Mouse (Mus musculus) intestine, postnatal 0 days (tissue): ENCODE measurements at regions not wholly inside any gene's neighbourhood (a gene's known extent, or its start where the extent isn't known, plus 50 kb on each side); places are given as distances from the start of the nearest gene placed in this dataset.

Experiments
- ATAC-seq: fragments of 200-750 bp; cut with Nextera tagmentation; 2 replicates; pipeline ENCODE4 v1.8.0; 2017; ENCODE audit warnings: mild to moderate bottlenecking, moderate TSS enrichment, moderate library complexity
- H3K27ac ChIP-seq: fragments of 300-500 bp; sonication (generic); 2 replicates; pipeline ENCODE4 v1.5.1; 2014; ENCODE audit warnings: mild to moderate bottlenecking, low read depth, low read length, moderate library complexity
- H3K27me3 ChIP-seq: fragments of 300-500 bp; sonication (generic); replicated peaks from 2 replicates; pipeline ENCODE4 v1.6.1; 2014; ENCODE audit warnings: low read length, mixed read lengths; ENCODE audit not compliant: control insufficient read depth, insufficient read depth
- H3K36me3 ChIP-seq: fragments of 300-500 bp; sonication (generic); 2 replicates; pipeline ENCODE4 v1.6.1; 2014; ENCODE audit warnings: mild to moderate bottlenecking, moderate library complexity; ENCODE audit not compliant: control insufficient read depth, insufficient read depth
- H3K4me1 ChIP-seq: fragments of 300-500 bp; sonication (generic); replicated peaks from 2 replicates; pipeline ENCODE4 v1.6.1; 2014; ENCODE audit warnings: antibody characterized with exemption, low read length, mixed read lengths; ENCODE audit not compliant: control insufficient read depth, insufficient read depth
- H3K4me2 ChIP-seq: fragments of 300-500 bp; sonication (generic); replicated peaks from 2 replicates; pipeline ENCODE4 v1.6.1; 2014; ENCODE audit warnings: low read depth, mild to moderate bottlenecking, moderate library complexity
- H3K4me3 ChIP-seq: fragments of 300-500 bp; sonication (generic); 2 replicates; pipeline ENCODE4 v1.5.1; 2014; ENCODE audit warnings: low read depth, low read length
- H3K9ac ChIP-seq: fragments of 300-500 bp; sonication (generic); 2 replicates; pipeline ENCODE4 v1.6.1; 2014; ENCODE audit warnings: mild to moderate bottlenecking, low read depth, low read length
- H3K9me3 ChIP-seq: fragments of 300-500 bp; sonication (generic); 2 replicates; pipeline ENCODE4 v1.6.1; 2016; ENCODE audit warnings: mixed run types; ENCODE audit not compliant: control insufficient read depth
- CTCF ChIP-seq: sonication (generic); IDR thresholded peaks from 2 replicates; pipeline ENCODE4 v1.5.1; 2016; ENCODE audit warnings: low read depth, mild to moderate bottlenecking, control low read depth, antibody characterized with exemption, moderate library complexity
- WGBS: fragments of 180-500 bp; shearing (Covaris S2); extraction: QIAGEN DNeasy Blood & Tissue Kit; methylation state at CpG from one replicate; pipeline ENCODE4 v1.1.7; 2014; 5-methylcytosine and 5-hydroxymethylcytosine counted together

DNA sequence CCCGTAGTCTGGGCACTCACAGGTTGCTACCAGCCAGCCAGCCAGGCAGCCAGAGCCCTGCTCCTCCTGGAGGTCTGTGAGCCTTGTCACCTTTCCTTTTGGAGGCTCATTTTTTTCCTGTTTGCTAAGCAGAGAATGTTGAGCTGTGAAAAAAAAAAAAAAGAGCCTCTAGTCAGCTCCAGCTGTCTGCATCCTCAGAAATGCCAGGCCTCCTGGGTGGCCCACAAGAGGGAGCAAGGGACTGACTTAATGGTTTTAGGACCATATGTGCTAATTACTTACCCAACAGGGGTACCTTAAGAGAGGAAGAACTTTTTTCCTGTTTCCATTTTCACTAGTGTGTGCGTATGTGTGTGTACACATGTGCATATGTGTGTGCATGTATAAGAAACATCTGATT is 94.8 kb upstream of the Spata13 start:
- Histone ChIP-seq H3K9me3 (no peaks in the 10 kb centered on the region), H3K36me3 (no peaks in the 10 kb centered on the region), H3K27ac (no peak overlapping the region), H3K4me2 (no peak overlapping the region), H3K4me1 (no peaks in the 10 kb centered on the region), H3K27me3 (no peaks in the 10 kb centered on the region), H3K9ac (no peak overlapping the region), H3K4me3 (no peak overlapping the region)
- 82% methylated on average over 2 of the region's 2 CpGs for WGBS
- no peak for ATAC-seq
- TF ChIP-seq CTCF: peak; percentile 53

- Histone ChIP-seq H3K36me3 (no peaks in the 10 kb centered on the region), H3K4me1 (no peaks in the 10 kb centered on the region), H3K4me3 (no peak overlapping the region), H3K9me3 (no peaks in the 10 kb centered on the region), H3K4me2 (no peak overlapping the region), H3K27ac (no peak overlapping the region), H3K9ac (no peak overlapping the region), H3K27me3 (no peaks in the 10 kb centered on the region)
- ATAC-seq: no peak
- no peak for TF ChIP-seq CTCF
- 72% methylated on average over 4 of the region's 4 CpGs for WGBS
Observed at GRCm38 (mm10) chr14:60540111-60540510, 93.7 kb upstream of the Spata13 start.

DNA sequence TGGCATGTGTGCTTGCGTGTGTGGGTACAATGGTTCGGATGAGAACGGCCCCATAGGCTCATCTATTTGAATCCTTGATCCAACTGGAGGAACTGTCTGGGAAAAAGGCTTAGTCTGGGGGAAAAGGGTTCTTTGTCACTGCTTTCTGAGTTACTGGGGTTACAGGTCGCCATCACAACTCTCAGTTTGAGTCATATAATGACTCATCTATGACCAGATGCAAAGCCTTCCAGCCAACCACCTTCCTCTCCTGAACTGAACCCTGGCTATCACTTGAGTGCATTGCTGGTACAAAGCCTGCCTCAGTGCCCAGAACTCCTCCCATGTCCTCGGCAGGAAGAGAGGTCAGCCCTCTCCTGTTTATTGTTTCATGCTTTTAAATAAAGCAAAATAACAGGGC is 92.2 kb upstream of the Spata13 start:
- WGBS: 76% methylated on average over 5 of the region's 5 CpGs
- Histone ChIP-seq H3K27ac (no peak overlapping the region), H3K36me3 (no peaks in the 10 kb centered on the region), H3K4me2 (no peak overlapping the region), H3K4me1 (no peaks in the 10 kb centered on the region), H3K9me3 (no peaks in the 10 kb centered on the region), H3K4me3 (no peak overlapping the region), H3K9ac (no peak overlapping the region), H3K27me3 (no peaks in the 10 kb centered on the region)
- no peak for TF ChIP-seq CTCF
- ATAC-seq: no peak

- Histone ChIP-seq H3K4me3 (no peak overlapping the region), H3K36me3 (no peaks in the 10 kb centered on the region), H3K9me3 (no peaks in the 10 kb centered on the region), H3K27me3 (no peaks in the 10 kb centered on the region), H3K4me1 (no peaks in the 10 kb centered on the region), H3K27ac (no peak overlapping the region), H3K9ac (no peak overlapping the region), H3K4me2 (no peak overlapping the region)
- no peak for ATAC-seq
- TF ChIP-seq CTCF: no peak
Observed at GRCm38 (mm10) chr14:60544767-60545166, 89.0 kb upstream of the Spata13 start.

- H3K36me3 ChIP-seq: no peaks in the 10 kb centered on the region
- H3K9ac ChIP-seq: no peak overlapping the region
- ATAC-seq: no peak
- no peak overlapping the region for H3K4me2 ChIP-seq
- 19% methylated on average over 6 of the region's 6 CpGs for WGBS
- H3K4me1 ChIP-seq: no peaks in the 10 kb centered on the region
- H3K27ac ChIP-seq: no peak overlapping the region
- H3K4me3 ChIP-seq: no peak overlapping the region
- no peak for TF ChIP-seq CTCF
- H3K27me3 ChIP-seq: no peaks in the 10 kb centered on the region
- no peaks in the 10 kb centered on the region for H3K9me3 ChIP-seq
Observed at GRCm38 (mm10) chr14:60554222-60554740, 79.5 kb upstream of the Spata13 start.

DNA sequence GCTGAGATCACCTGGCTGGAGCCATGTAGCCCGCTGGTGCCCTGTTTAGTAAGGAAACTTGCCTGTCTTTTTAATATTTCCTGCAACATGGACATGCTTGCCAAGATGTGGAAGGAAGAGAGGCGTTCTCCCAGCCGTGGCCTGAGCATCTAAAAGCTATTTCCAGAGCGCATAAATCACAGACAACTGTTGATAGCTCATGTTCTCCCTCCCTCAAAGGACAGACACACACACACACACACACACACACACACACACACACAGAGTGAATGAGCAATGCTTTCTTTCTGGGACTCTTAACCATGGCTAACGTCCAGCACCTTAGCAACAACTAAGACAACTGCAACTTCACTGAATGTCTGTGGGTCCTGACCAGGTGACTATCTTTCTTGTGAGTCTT is 77.3 kb upstream of the Spata13 start:
- Histone ChIP-seq H3K27ac (no peak overlapping the region), H3K4me3 (no peak overlapping the region), H3K4me2 (no peak overlapping the region), H3K9ac (no peak overlapping the region), H3K27me3 (no peaks in the 10 kb centered on the region), H3K9me3 (no peaks in the 10 kb centered on the region), H3K4me1 (no peaks in the 10 kb centered on the region), H3K36me3 (no peaks in the 10 kb centered on the region)
- ATAC-seq: no peak
- WGBS: 70% methylated on average over 5 of the region's 5 CpGs
- TF ChIP-seq CTCF: no peak

DNA sequence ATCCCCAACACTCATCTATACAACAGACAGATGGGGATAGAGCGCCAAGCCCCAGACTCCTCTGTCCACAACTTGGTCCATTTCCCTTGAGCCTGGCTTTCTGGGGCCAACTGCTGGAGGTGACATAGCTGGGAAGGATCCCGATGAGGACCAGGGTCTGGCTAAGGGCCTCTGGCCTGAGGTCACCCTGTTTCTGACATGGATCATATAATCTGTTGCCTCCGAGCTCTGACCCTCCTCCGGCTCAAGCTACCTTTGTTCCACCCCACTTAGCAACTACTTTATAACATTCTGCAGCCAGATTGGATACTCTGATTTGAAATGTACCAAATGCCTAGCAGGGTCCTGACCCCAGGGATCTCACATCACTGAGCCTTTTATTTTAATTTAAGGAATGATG is 76.8 kb upstream of the Spata13 start:
- Histone ChIP-seq H3K4me3 (no peak overlapping the region), H3K27me3 (no peaks in the 10 kb centered on the region), H3K4me1 (no peaks in the 10 kb centered on the region), H3K9me3 (no peaks in the 10 kb centered on the region), H3K9ac (no peak overlapping the region), H3K36me3 (no peaks in the 10 kb centered on the region), H3K27ac (no peak overlapping the region), H3K4me2 (no peak overlapping the region)
- WGBS: 78% methylated on average over 4 of the region's 4 CpGs
- TF ChIP-seq CTCF: no peak
- no peak for ATAC-seq
